Mouse (Mus musculus) E14TG2a.4 (cell line): ENCODE results near the gene Ptpa.

Experiments
- CTCF ChIP-seq: conservative IDR thresholded peaks from 2 replicates; pipeline ENCODE4 v1.5.1; 2014; ENCODE audit warnings: low read length
- POU5F1 ChIP-seq: IDR thresholded peaks from 2 replicates; pipeline ENCODE4 v1.6.1; 2014; ENCODE audit warnings: low read length, borderline replicate concordance

GRCm38 (mm10) chr2:30490384-30490783 lies 74.5 kb downstream of the Ptpa start:
- TF ChIP-seq CTCF (no peak), POU5F1 (no peak)
